Mouse (Mus musculus): ENCODE measurements around the gene Meioc. TPM values are rescaled to one million over a fixed set of nuclear protein-coding genes. Genes with fewer than 3 reads are reported as not detected.
"Not testable (repeated sequence)": the region's sequence is repeated elsewhere in the genome, so short reads cannot be mapped to it uniquely, and the experiment has no call there.

Meioc gene
- total RNA-seq, 4 experiments from 2014 or later: not detected

- no peak for DNase-seq (ENCODE audit: low spot score in 2 of 2)
These were observed 2.3 kb downstream of the Meioc start for GRCm38 (mm10) chr11:102665637-102666435.

- peak; percentile 32 for DNase-seq (ENCODE audit: low spot score in 2 of 2)
These were observed 26.6 kb downstream of the Meioc start for GRCm38 (mm10) chr11:102690162-102690561.

GRCm38 (mm10) chr11:102695289-102695688 is 31.8 kb downstream of the Meioc start:
- DNase-seq (ENCODE audit: low spot score in 2 of 2): no peak

GRCm38 (mm10) chr11:102697338-102698017 is 34.0 kb downstream of the Meioc start, which contains the start of gene Ccdc43:
Gene Ccdc43, minus strand, starts transcription at chr11:102697782.
- DNase-seq (ENCODE audit: low spot score in 2 of 2): peak; percentile 77 to 80

GRCm38 (mm10) chr11:102698018-102698476 is 34.5 kb downstream of the Meioc start:
- DNase-seq (ENCODE audit: low spot score in 2 of 2): no peak

- DNase-seq (ENCODE audit: low spot score in 2 of 2): not testable (repeated sequence)
These were observed 38.7 kb downstream of the Meioc start for GRCm38 (mm10) chr11:102702206-102702605.

GRCm38 (mm10) chr11:102712411-102712810 is 48.9 kb downstream of the Meioc start:
- DNase-seq (ENCODE audit: low spot score in 2 of 2): no peak

GRCm38 (mm10) chr11:102714578-102714977 is 51.1 kb downstream of the Meioc start:
- DNase-seq (ENCODE audit: low spot score in 2 of 2): not testable (repeated sequence)

GRCm38 (mm10) chr11:102716135-102716534 is 52.6 kb downstream of the Meioc start:
- DNase-seq (ENCODE audit: low spot score in 2 of 2): no peak

- no peak for DNase-seq (ENCODE audit: low spot score in 2 of 2)
These were observed 62.1 kb downstream of the Meioc start for GRCm38 (mm10) chr11:102725574-102725973.

GRCm38 (mm10) chr11:102728614-102729013 is 65.1 kb downstream of the Meioc start:
- DNase-seq (ENCODE audit: low spot score in 2 of 2): no peak

GRCm38 (mm10) chr11:102729835-102730234 is 66.3 kb downstream of the Meioc start:
- DNase-seq (ENCODE audit: low spot score in 2 of 2): no peak

- DNase-seq (ENCODE audit: low spot score in 2 of 2): no peak
These were observed 67.8 kb downstream of the Meioc start for GRCm38 (mm10) chr11:102731366-102731765.

Small RNAs within 50 kb of the gene (microRNA-seq; reads per million reads assigned to microRNA genes)
- gene Gm22920: 0 reads per million in 2 experiments

Other genes with a start within 250 kb of the Meioc start
- 100 to 1,000 TPM in 2 of 4 experiments, 10 to 100 TPM in 2; 51.6 to 142 (median 80.2) TPM for gene Grn, start 233.4 kb upstream of the Meioc start, total RNA-seq (2022)
- gene Fam171a2, start 216.0 kb upstream of the Meioc start, total RNA-seq (2022): 100 to 1,000 TPM in 2 of 4 experiments, 10 to 100 TPM in 2; 88.3 to 104 (median 96.8) TPM
- gene Itga2b, start 193.6 kb upstream of the Meioc start, total RNA-seq (2022): 1 to 10 TPM; 2.2 to 7.8 (median 3.2) TPM
- 10 to 100 TPM; 53.4 to 64.9 (median 58.6) TPM for gene Gpatch8, start 107.3 kb upstream of the Meioc start, total RNA-seq (2022)
- gene Gm11627, start 84.3 kb upstream of the Meioc start, total RNA-seq (2022): 1 to 10 TPM; 2.7 to 5.8 (median 4.2) TPM
- gene Fzd2, start 59.3 kb upstream of the Meioc start, total RNA-seq (2022): 10 to 100 TPM in 1 of 4 experiments, 1 to 10 TPM in 3; 7.4 to 10.5 (median 9.6) TPM
- gene Ccdc43, start 34.1 kb downstream of the Meioc start, total RNA-seq (2022): 10 to 100 TPM; 23.9 to 37.7 (median 26.3) TPM
- gene Adam11, start 97.7 kb downstream of the Meioc start, total RNA-seq (2022): 100 to 1,000 TPM; 117 to 126 (median 123) TPM
- 1 to 10 TPM; 3.9 to 5.5 (median 5.2) TPM for gene Gjc1, start 156.0 kb downstream of the Meioc start, total RNA-seq (2022)
- 1 to 10 TPM; 5.7 to 6.8 (median 6.0) TPM for gene Higd1b, start 172.1 kb downstream of the Meioc start, total RNA-seq (2022)
- 100 to 1,000 TPM; 114 to 136 (median 127) TPM for gene Eftud2, start 217.3 kb downstream of the Meioc start, total RNA-seq (2022)
- 1 to 10 TPM; 2.1 to 3.6 (median 2.2) TPM for gene Ccdc103, start 217.5 kb downstream of the Meioc start, total RNA-seq (2022)
- under 1 TPM in 3 of 4 experiments, not detected in 1; 0.23 to 0.70 (median 0.34) TPM for gene Fam187a, start 221.5 kb downstream of the Meioc start, total RNA-seq (2022)
- 100 to 1,000 TPM; 134 to 920 (median 381) TPM for gene Gfap, start 237.2 kb downstream of the Meioc start, total RNA-seq (2022)

Data from left cerebral cortex, adult 8-10 months (tissue).